Mouse (Mus musculus): Measurements from ENCODE around the gene Tnni2.

Tnni2 gene

GRCm38 (mm10) chr7:142482256-142482609 is 40.6 kb downstream of the Tnni2 start:
- no peak for DNase-seq (ENCODE audit: low spot score in 2 of 2)

- no peak for DNase-seq (ENCODE audit: low spot score in 2 of 2)
Measured at GRCm38 (mm10) chr7:142483136-142483535, 41.5 kb downstream of the Tnni2 start.

- no peak for DNase-seq (ENCODE audit: low spot score in 2 of 2)
Measured at GRCm38 (mm10) chr7:142484780-142485179, 43.2 kb downstream of the Tnni2 start.

- DNase-seq (ENCODE audit: low spot score in 2 of 2): no peak
Measured at GRCm38 (mm10) chr7:142486751-142487162, 45.1 kb downstream of the Tnni2 start.

GRCm38 (mm10) chr7:142487341-142487859 is 45.8 kb downstream of the Tnni2 start:
- no peak for DNase-seq (ENCODE audit: low spot score in 2 of 2)

GRCm38 (mm10) chr7:142488053-142488452 is 46.4 kb downstream of the Tnni2 start:
- no peak for DNase-seq (ENCODE audit: low spot score in 2 of 2)

- DNase-seq (ENCODE audit: low spot score in 2 of 2): no peak
Measured at GRCm38 (mm10) chr7:142493535-142493934, 51.9 kb downstream of the Tnni2 start.
